Mouse (Mus musculus) liver, embryonic 18 days (tissue): ENCODE measurements around the gene Gm11007. TPM values are rescaled to one million over a fixed set of nuclear protein-coding genes. Genes with fewer than 3 reads are reported as not detected.

Experiments used
- polyA plus RNA-seq: library from polyadenylated mRNA; depleted of rRNA; stranded (reverse); fragments of >200 nt; gene quantifications from 2 replicates; pipeline ENCODE4 v1.2.3, GENCODE M21; 2012; rRNA removed

Gm11007 gene
- not detected in 2 replicates for polyA plus RNA-seq

DNA sequence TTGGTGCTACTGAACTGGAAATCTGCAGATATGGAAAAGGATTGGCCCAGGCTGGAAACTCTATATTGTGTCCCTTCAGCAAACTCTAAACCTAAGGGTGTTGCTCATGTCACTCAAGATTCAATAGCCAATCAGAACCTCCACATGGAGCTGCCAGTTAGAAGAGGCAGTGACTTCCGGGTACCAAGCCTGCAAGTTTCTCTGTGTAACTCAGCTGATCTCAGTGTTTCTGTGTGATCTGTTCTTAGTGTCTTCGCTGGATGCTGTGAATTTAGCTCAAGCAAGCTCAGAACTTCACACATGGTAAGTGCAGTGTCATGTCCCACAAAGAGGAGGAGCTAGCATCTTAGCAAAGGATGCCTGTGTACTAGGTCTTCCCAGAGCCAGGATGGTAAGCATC is at the start of gene Gm11007:
Gene Gm11007 (plus strand): TSS at position 301 of the 400 bp plus-strand sequence.

Other genes starting within 250 kb of the Gm11007 start
- gene Gm4724, start 208.2 kb upstream of the Gm11007 start, polyA plus RNA-seq: 2.3 and 2.6 TPM in 2 replicates
- 0.99 and 1.1 TPM in 2 replicates for gene Zfp965, start 174.0 kb upstream of the Gm11007 start, polyA plus RNA-seq
- gene Zfp969, start 59.7 kb downstream of the Gm11007 start, polyA plus RNA-seq: not detected in 2 replicates
- not detected in 2 replicates for gene Gm2007, start 97.6 kb downstream of the Gm11007 start, polyA plus RNA-seq
- 1.7 and 1.8 TPM in 2 replicates for gene Gm14288, start 157.1 kb downstream of the Gm11007 start, polyA plus RNA-seq
- gene Gm6710, start 225.2 kb downstream of the Gm11007 start, polyA plus RNA-seq: 0.96 and 1.1 TPM in 2 replicates